21 mouse cellular contexts compared by ENCODE assay signal in genomic region chr7:115466811-115467210, GRCm38 (mm10).
DNase-seq lines count a peak whose midpoint lies in the region; ATAC-seq lines count a peak whose summit lies in the region.
"Had no signal": no experiment of that assay in that cellular context is flagged by ENCODE, and none has a peak within 500 bp of the region (broad histone marks: within the 10 kb centered on the region; RNA-seq: fewer than 3 reads in every experiment).

No protein-coding gene starts in this region.

- peaks cover 3% of the 10 kb centered on the region for H3K36me3 ChIP-seq in heart, embryonic 12.5 days
- H3K36me3 ChIP-seq: hindbrain, embryonic 13.5 days; kidney, embryonic 15.5 days; midbrain, embryonic 12.5 days had no signal

- no peak overlapping the region for H3K4me3 ChIP-seq in heart, embryonic 12.5 days
- H3K4me3 ChIP-seq: hindbrain, embryonic 13.5 days; kidney, embryonic 15.5 days; midbrain, embryonic 12.5 days had no signal

- no peaks in the 10 kb centered on the region for H3K27me3 ChIP-seq in heart, embryonic 12.5 days (replicated peaks)
- H3K27me3 ChIP-seq: CH12.LX; hindbrain, embryonic 13.5 days; kidney, embryonic 15.5 days; midbrain, embryonic 12.5 days had no signal

- H3K4me2 ChIP-seq in heart, embryonic 12.5 days, result peak overlapping the region; percentile 26
- H3K4me2 ChIP-seq: hindbrain, embryonic 13.5 days; kidney, embryonic 15.5 days; midbrain, embryonic 12.5 days had no signal

- peak; percentile 69 for DNase-seq in gastrocnemius, adult 18-20 months (ENCODE audit: low spot score)
- DNase-seq in gastrocnemius, postnatal 14 days, result no peak
- DNase-seq in brain, adult 2 months (ENCODE audit: low read depth, low spot score), result peak; percentile 13
- peak; percentile 17 to 34 for DNase-seq in heart, postnatal 36 days
- DNase-seq in cerebellum, adult 9-11 months, result no peak
- no peak for DNase-seq in layer of hippocampus, postnatal 25 days (ENCODE audit: extremely low spot score in 1 of 2, low spot score in 1 of 2)
- DNase-seq: adrenal gland, adult 2 months; cerebellum, adult 11 months; cerebellum, postnatal 36 days; lung, postnatal 36 days; right cerebral cortex, postnatal 14 days; thymus, postnatal 25 days had no signal

- 13% methylated on average over 6 of the region's 6 CpGs for WGBS in heart, embryonic 12.5 days

- H3K4me1 ChIP-seq in heart, embryonic 12.5 days (replicated peaks), result peaks cover 45% of the 10 kb centered on the region
- H3K4me1 ChIP-seq: hindbrain, embryonic 13.5 days; kidney, embryonic 15.5 days; midbrain, embryonic 12.5 days had no signal

- intact Hi-C loops in gastrocnemius, postnatal 14 days (cut with DNase I; ENCODE audit: low total_unique reads), result no loop called here
- intact Hi-C loops in heart, postnatal 36 days (cut with DNase I), result loop anchor here (5.0 kb wide), 1 partner anchor 565 kb away; no protein-coding TSS in a partner anchor

- peaks cover 6% of the 10 kb centered on the region for H3K9me3 ChIP-seq in heart, embryonic 12.5 days (replicated peaks)
- H3K9me3 ChIP-seq: kidney, embryonic 15.5 days had no signal

- H3K27ac ChIP-seq in heart, embryonic 12.5 days (ENCODE audit: poor library complexity, severe bottlenecking), result peak overlapping the region; percentile 80
- H3K27ac ChIP-seq: hindbrain, embryonic 13.5 days; kidney, embryonic 15.5 days; liver, embryonic 14.5 days; midbrain, embryonic 12.5 days; stomach, postnatal 0 days had no signal

- no peak overlapping the region for H3K9ac ChIP-seq in heart, embryonic 12.5 days
- H3K9ac ChIP-seq: hindbrain, embryonic 13.5 days; kidney, embryonic 15.5 days; liver, embryonic 14.5 days; midbrain, embryonic 12.5 days had no signal

- peak; percentile 39; the same call in 1 of the 2 replicates for ATAC-seq in heart, embryonic 12.5 days (ENCODE audit: insufficient number of reproducible peaks, low FRiP score)
- ATAC-seq in megakaryocyte-erythroid progenitor cell, adult 5-6 weeks (replicated peaks; ENCODE audit: low FRiP score, low TSS enrichment, poor library complexity, severe bottlenecking), result no peak
- ATAC-seq: forebrain, embryonic 14.5 days had no signal

Comparison
In these comparisons a context has a peak if more than half of its experiments do, and no peak if none do; other contexts are left out.
1. DNase-seq: peak in gastrocnemius, adult 18-20 months (single experiment), brain, adult 2 months (single experiment) and heart, postnatal 36 days (2 of 2); none in gastrocnemius, postnatal 14 days (single experiment), cerebellum, adult 9-11 months (single experiment) and layer of hippocampus, postnatal 25 days (0 of 2).